Mouse (Mus musculus): ENCODE data around the gene Dact3.

Gene Dact3

GRCm38 (mm10) chr7:16917447-16917846, 42.3 kb downstream of the Dact3 start:
- no peak for DNase-seq

GRCm38 (mm10) chr7:16918014-16918413, 42.9 kb downstream of the Dact3 start:
- no peak for DNase-seq

GRCm38 (mm10) chr7:16918670-16919069, 43.6 kb downstream of the Dact3 start:
- DNase-seq = no peak

GRCm38 (mm10) chr7:16919395-16920149, 44.5 kb downstream of the Dact3 start:
- DNase-seq = no peak

GRCm38 (mm10) chr7:16920150-16920579, 45.0 kb downstream of the Dact3 start:
- no peak for DNase-seq

- DNase-seq = peak in 1 of 2 experiments; percentile 54
Observed at GRCm38 (mm10) chr7:16920818-16921791, 46.0 kb downstream of the Dact3 start.

- peak; percentile 74 to 77 for DNase-seq
Observed at GRCm38 (mm10) chr7:16921881-16922335, 46.8 kb downstream of the Dact3 start.

GRCm38 (mm10) chr7:16922360-16922973, 47.4 kb downstream of the Dact3 start:
- peak; percentile 57 to 68 for DNase-seq

- no peak for DNase-seq
Observed at GRCm38 (mm10) chr7:16923283-16924036, 48.3 kb downstream of the Dact3 start.

- peak; percentile 99 for DNase-seq
Observed at GRCm38 (mm10) chr7:16924037-16924834, 49.1 kb downstream of the Dact3 start, which contains the start of gene Calm3. Gene Calm3, minus strand, starts transcription at chr7:16924114.

- DNase-seq = no peak
Observed at GRCm38 (mm10) chr7:16928341-16928740, 53.2 kb downstream of the Dact3 start.

- peak; percentile 71 to 87 for DNase-seq
Observed at GRCm38 (mm10) chr7:16930850-16931249, 55.7 kb downstream of the Dact3 start.

- peak; percentile 81 to 92 for DNase-seq
Observed at GRCm38 (mm10) chr7:16931968-16932627, 57.0 kb downstream of the Dact3 start.

GRCm38 (mm10) chr7:16932704-16933577, 57.8 kb downstream of the Dact3 start:
- peak; percentile 67 to 83 for DNase-seq

Data from kidney, postnatal 36 days (tissue).